Mouse (Mus musculus) ES-Bruce4 (cell line): ENCODE data around the gene Wscd1.

ENCODE experiments used
- CTCF ChIP-seq: IDR thresholded peaks from one replicate; pipeline ENCODE4 v1.8.1; 2011; ENCODE audit warnings: low read depth, low read length
- EP300 ChIP-seq: IDR thresholded peaks from 2 replicates; pipeline ENCODE4 v1.6.1; 2011; ENCODE audit warnings: low read depth, low read length; ENCODE audit not compliant: insufficient read depth

- TF ChIP-seq CTCF (no peak), EP300 (no peak)
Observed at GRCm38 (mm10) chr11:71729287-71729686, 20.4 kb upstream of the Wscd1 start.
